Mouse (Mus musculus): Measurements from ENCODE around the gene Gm13199. TPM values are rescaled to one million over a fixed set of nuclear protein-coding genes. Genes with fewer than 3 reads are reported as not detected.

Gene Gm13199
- total and polyA plus RNA-seq, 2 experiments from 2014 or later: 0.38 to 2.8 TPM

GRCm38 (mm10) chr2:5889412-5889811 is 26.7 kb upstream of the Gm13199 start:
- H3K4me1 ChIP-seq (ENCODE audit: insufficient read depth): no peaks in the 10 kb centered on the region
- H3K9ac ChIP-seq: no peak overlapping the region
- DNase-seq (no peak), ATAC-seq (no peak)
- H3K4me2 ChIP-seq (ENCODE audit: low read depth): no peak overlapping the region
- H3K9me3 ChIP-seq (ENCODE audit: low read length): no peaks in the 10 kb centered on the region
- H3K4me3 ChIP-seq (ENCODE audit: low read depth, low read length): no peak overlapping the region
- H3K27ac ChIP-seq (ENCODE audit: low read depth, low read length): no peak overlapping the region
- H3K36me3 ChIP-seq (ENCODE audit: insufficient read depth): peaks cover 36% of the 10 kb centered on the region
- TF ChIP-seq CTCF (IDR thresholded peaks at IDR 0.05; ENCODE audit: low read depth): no peak
- WGBS: 53% methylated on average over 2 of the region's 2 CpGs
- no peaks in the 10 kb centered on the region for H3K27me3 ChIP-seq (ENCODE audit: insufficient read depth, low read length)

GRCm38 (mm10) chr2:5888865-5889264 is 26.1 kb upstream of the Gm13199 start:
- H3K4me1 ChIP-seq (ENCODE audit: insufficient read depth): no peaks in the 10 kb centered on the region
- WGBS: 90% methylated on average over 5 of the region's 5 CpGs
- H3K27ac ChIP-seq (ENCODE audit: low read depth, low read length): no peak overlapping the region
- H3K4me3 ChIP-seq (ENCODE audit: low read depth, low read length): no peak overlapping the region
- no peaks in the 10 kb centered on the region for H3K27me3 ChIP-seq (ENCODE audit: insufficient read depth, low read length)
- no peak for ATAC-seq
- H3K9ac ChIP-seq: no peak overlapping the region
- no peak overlapping the region for H3K4me2 ChIP-seq (ENCODE audit: low read depth)
- H3K9me3 ChIP-seq (ENCODE audit: low read length): no peaks in the 10 kb centered on the region
- TF ChIP-seq CTCF (IDR thresholded peaks at IDR 0.05; ENCODE audit: low read depth): no peak
- peaks cover 39% of the 10 kb centered on the region for H3K36me3 ChIP-seq (ENCODE audit: insufficient read depth)
- no peak for DNase-seq

- no peaks in the 10 kb centered on the region for H3K9me3 ChIP-seq (ENCODE audit: low read length)
- H3K27ac ChIP-seq (ENCODE audit: low read depth, low read length): no peak overlapping the region
- TF ChIP-seq CTCF (IDR thresholded peaks at IDR 0.05; ENCODE audit: low read depth): no peak
- DNase-seq: no peak
- 79% methylated on average over 3 of the region's 3 CpGs for WGBS
- no peaks in the 10 kb centered on the region for H3K27me3 ChIP-seq (ENCODE audit: insufficient read depth, low read length)
- H3K36me3 ChIP-seq (ENCODE audit: insufficient read depth): peaks cover 52% of the 10 kb centered on the region
- no peak overlapping the region for H3K4me3 ChIP-seq (ENCODE audit: low read depth, low read length)
- ATAC-seq: no peak
- no peak overlapping the region for H3K4me2 ChIP-seq (ENCODE audit: low read depth)
- no peaks in the 10 kb centered on the region for H3K4me1 ChIP-seq (ENCODE audit: insufficient read depth)
- H3K9ac ChIP-seq: no peak overlapping the region
These were observed 14.7 kb upstream of the Gm13199 start for GRCm38 (mm10) chr2:5877446-5877845.

- DNase-seq: no peak
- H3K4me1 ChIP-seq (ENCODE audit: insufficient read depth): no peaks in the 10 kb centered on the region
- no peak for ATAC-seq
- H3K27me3 ChIP-seq (ENCODE audit: insufficient read depth, low read length): no peaks in the 10 kb centered on the region
- H3K27ac ChIP-seq (ENCODE audit: low read depth, low read length): no peak overlapping the region
- no peak for TF ChIP-seq CTCF (IDR thresholded peaks at IDR 0.05; ENCODE audit: low read depth)
- no peak overlapping the region for H3K9ac ChIP-seq
- no peak overlapping the region for H3K4me3 ChIP-seq (ENCODE audit: low read depth, low read length)
- H3K36me3 ChIP-seq (ENCODE audit: insufficient read depth): peaks cover 36% of the 10 kb centered on the region
- no peak overlapping the region for H3K4me2 ChIP-seq (ENCODE audit: low read depth)
- no peaks in the 10 kb centered on the region for H3K9me3 ChIP-seq (ENCODE audit: low read length)
- 93% methylated on average over 5 of the region's 5 CpGs for WGBS
These were observed 7.0 kb upstream of the Gm13199 start for GRCm38 (mm10) chr2:5869746-5870145.

GRCm38 (mm10) chr2:5867681-5868080 is 4.9 kb upstream of the Gm13199 start:
- Histone ChIP-seq H3K27ac (ENCODE audit: low read depth, low read length) (no peak overlapping the region), H3K9me3 (ENCODE audit: low read length) (no peaks in the 10 kb centered on the region), H3K4me2 (ENCODE audit: low read depth) (no peak overlapping the region), H3K27me3 (ENCODE audit: insufficient read depth, low read length) (no peaks in the 10 kb centered on the region), H3K36me3 (ENCODE audit: insufficient read depth) (peaks cover 34% of the 10 kb centered on the region), H3K9ac (no peak overlapping the region), H3K4me1 (ENCODE audit: insufficient read depth) (no peaks in the 10 kb centered on the region), H3K4me3 (ENCODE audit: low read depth, low read length) (no peak overlapping the region)
- TF ChIP-seq CTCF (IDR thresholded peaks at IDR 0.05; ENCODE audit: low read depth): no peak
- DNase-seq (no peak), ATAC-seq (no peak)
- WGBS: 80% methylated on average over 2 of the region's 2 CpGs

- WGBS: 81% methylated on average over 5 of the region's 5 CpGs
- no peak for TF ChIP-seq CTCF (IDR thresholded peaks at IDR 0.05; ENCODE audit: low read depth)
- no peak for DNase-seq
- Histone ChIP-seq H3K9ac (no peak overlapping the region), H3K9me3 (ENCODE audit: low read length) (no peaks in the 10 kb centered on the region), H3K27ac (ENCODE audit: low read depth, low read length) (no peak overlapping the region), H3K36me3 (ENCODE audit: insufficient read depth) (peaks cover 10% of the 10 kb centered on the region), H3K4me2 (ENCODE audit: low read depth) (no peak overlapping the region), H3K27me3 (ENCODE audit: insufficient read depth, low read length) (no peaks in the 10 kb centered on the region), H3K4me1 (ENCODE audit: insufficient read depth) (no peaks in the 10 kb centered on the region), H3K4me3 (ENCODE audit: low read depth, low read length) (no peak overlapping the region)
- ATAC-seq: no peak
These were observed 10.9 kb downstream of the Gm13199 start for GRCm38 (mm10) chr2:5851866-5852265.

- no peaks in the 10 kb centered on the region for H3K9me3 ChIP-seq (ENCODE audit: low read length)
- DNase-seq (no peak), ATAC-seq (no peak)
- H3K27me3 ChIP-seq (ENCODE audit: insufficient read depth, low read length): no peaks in the 10 kb centered on the region
- no peak overlapping the region for H3K9ac ChIP-seq
- H3K4me3 ChIP-seq (ENCODE audit: low read depth, low read length): no peak overlapping the region
- H3K4me2 ChIP-seq (ENCODE audit: low read depth): no peak overlapping the region
- H3K27ac ChIP-seq (ENCODE audit: low read depth, low read length): no peak overlapping the region
- no peaks in the 10 kb centered on the region for H3K4me1 ChIP-seq (ENCODE audit: insufficient read depth)
- no peak for TF ChIP-seq CTCF (IDR thresholded peaks at IDR 0.05; ENCODE audit: low read depth)
- H3K36me3 ChIP-seq (ENCODE audit: insufficient read depth): peaks cover 9% of the 10 kb centered on the region
- 94% methylated on average over 9 of the region's 9 CpGs for WGBS
These were observed 11.6 kb downstream of the Gm13199 start for GRCm38 (mm10) chr2:5851116-5851515.

- Histone ChIP-seq H3K36me3 (ENCODE audit: insufficient read depth) (peaks cover 14% of the 10 kb centered on the region), H3K9me3 (ENCODE audit: low read length) (no peaks in the 10 kb centered on the region), H3K27me3 (ENCODE audit: insufficient read depth, low read length) (no peaks in the 10 kb centered on the region), H3K4me2 (ENCODE audit: low read depth) (peak overlapping the region; percentile 67), H3K9ac (peak overlapping the region; percentile 64), H3K4me3 (ENCODE audit: low read depth, low read length) (peak overlapping the region; percentile 73), H3K4me1 (ENCODE audit: insufficient read depth) (no peaks in the 10 kb centered on the region), H3K27ac (ENCODE audit: low read depth, low read length) (no peak overlapping the region; the same call in 1 of the 2 replicates)
- TF ChIP-seq CTCF (IDR thresholded peaks at IDR 0.05; ENCODE audit: low read depth): no peak
- ATAC-seq: no peak
- WGBS: 24% methylated on average over 4 of the region's 4 CpGs
- DNase-seq: no peak
These were observed 16.9 kb downstream of the Gm13199 start for GRCm38 (mm10) chr2:5845826-5846225.
